Mouse (Mus musculus) thymus, postnatal 14 days (tissue): ENCODE measurements around the gene Add3.

ENCODE experiments used
- DNase-seq: peaks from one replicate; pipeline ENCODE4 v3.0.0; 2021

Gene Add3

DNA sequence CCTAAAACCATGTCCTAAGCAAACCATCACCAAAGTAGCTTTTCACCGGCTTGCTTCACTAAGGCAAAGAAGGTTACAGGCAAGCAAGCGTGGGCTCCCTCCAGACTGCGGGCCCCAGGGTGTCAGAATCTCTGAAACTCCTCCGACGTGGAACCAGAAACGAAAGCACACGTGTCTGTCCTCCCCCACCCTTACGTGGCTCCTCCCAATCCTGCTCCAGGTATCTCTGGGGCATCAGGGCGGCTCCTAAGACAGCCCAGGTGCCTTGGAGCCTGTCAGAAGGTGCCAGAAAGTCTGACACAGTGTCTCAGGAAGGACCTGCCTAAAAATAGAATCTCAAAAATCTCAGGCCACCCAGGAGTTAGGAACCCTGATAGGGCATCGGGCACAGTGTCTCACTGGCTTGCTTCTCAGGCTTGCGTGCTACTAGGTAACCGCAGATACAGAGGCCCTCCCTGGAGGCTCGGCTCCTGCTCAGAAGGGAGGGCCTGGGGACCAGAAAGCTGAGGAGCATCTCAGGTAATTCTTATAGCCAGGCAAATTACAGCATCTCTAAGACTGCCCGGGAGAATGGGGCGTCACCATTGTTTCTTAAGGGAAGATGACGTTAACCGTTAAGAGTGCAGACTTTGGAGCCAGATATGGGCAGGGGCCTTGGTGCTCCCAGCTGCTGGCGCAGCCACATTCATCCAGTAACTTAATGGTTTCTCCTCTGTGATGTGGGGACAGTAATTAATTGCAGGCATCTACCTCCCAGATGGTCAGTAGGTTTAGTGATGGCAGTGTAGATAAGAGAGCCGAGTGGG lies 136.9 kb downstream of the Add3 start:
- DNase-seq, result no peak

DNA sequence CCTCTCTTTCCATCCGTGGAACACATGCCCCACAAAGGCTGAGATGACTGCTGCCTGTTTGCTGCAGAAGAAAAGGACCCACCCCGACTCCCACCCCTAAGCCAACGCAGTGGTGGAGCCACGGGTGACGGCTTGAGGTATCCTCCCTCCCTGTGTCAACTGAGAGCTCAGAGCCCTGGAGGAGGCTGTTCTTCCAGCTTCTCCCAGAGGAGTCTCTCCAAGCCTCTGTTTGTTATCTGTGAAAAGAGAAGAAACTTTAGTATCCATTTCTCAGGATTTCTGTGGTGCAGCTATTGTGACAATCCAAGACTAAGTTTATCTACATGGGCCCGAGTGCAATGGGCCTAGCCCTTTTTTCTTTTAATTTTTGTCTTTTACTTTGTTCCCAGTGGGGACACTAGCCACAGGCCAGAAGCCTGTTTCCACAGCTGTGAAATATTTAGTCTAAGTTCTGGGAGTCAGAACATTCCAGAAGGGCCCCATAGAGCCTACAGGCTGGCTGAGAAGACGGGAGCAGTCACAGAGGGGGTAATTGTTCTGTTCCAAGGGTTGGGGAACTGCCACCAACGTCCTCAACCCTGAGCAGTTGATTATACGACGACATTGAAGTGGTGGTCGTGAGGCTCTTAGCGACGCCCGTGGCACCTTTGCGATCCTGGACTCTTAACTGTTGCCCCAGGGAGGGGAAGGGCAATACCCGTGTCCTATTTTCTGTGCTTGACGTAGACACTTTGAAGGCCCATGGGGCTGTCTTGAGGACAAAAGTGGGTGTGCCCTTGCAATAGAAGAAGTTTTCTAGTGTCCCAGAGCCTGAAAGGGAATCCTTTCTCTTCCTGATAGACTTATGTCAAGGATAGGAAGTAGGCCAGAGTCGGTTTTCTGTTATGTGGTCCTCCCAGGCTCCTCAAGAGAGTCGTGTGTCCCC lies 138.5 kb downstream of the Add3 start:
- no peak for DNase-seq

DNA sequence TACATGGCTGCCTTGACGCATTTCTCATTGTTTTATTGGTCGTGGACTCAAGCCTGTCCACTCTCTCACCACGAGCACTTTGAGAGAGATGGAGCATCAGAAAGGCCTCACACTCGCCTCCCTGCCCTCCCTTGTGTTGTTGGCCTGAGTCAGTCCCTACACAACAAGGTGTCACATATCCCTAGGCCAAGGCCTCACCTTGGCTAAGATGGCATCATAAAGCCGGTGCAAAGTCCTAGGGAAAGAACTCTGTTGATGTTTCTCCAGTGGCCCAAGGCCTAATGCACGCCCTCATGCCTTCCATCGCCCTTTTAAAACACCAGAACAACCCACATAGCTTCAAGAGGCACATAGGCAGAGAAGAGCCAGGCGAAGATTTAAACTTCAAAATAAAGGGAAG lies 140.0 kb downstream of the Add3 start:
- no peak for DNase-seq

DNA sequence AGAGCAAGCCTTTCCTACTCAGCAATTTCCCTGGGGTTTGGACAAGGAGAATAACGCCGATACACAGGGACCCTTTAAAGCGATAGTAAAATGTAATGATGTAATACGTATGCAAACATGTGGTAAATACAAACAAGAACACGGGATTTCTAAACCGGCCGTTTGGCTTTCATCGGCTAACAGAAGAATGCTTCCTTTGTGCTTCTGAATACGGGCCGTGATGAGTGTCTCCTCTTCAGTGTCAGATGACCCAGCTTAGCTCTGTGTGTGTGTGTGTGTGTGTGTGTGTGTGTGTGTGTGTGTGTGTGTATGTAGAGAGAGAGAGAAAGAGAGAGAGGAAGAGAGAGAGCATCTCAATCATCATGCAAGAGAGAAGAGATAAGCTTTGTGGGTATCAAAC lies 142.3 kb downstream of the Add3 start:
- DNase-seq, result no peak

DNA sequence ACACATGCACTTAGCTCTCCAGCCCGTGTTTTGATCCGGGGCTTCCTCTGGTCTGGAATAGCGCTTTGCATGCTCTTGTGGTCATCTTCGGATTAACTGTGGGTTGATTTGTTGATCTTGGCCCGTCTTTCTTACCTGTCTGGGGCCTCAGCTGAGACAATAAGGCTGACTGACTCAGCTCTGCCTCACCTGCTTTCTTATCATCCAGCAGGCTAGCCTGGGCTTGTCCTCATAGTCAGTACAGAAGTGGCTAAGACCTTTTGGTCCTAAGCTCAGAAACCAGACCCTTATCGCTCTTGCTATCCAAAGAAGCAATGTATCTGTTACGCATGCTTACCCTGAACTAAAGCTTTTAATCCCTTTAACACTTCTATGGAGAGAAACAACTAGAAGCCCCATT lies 143.5 kb downstream of the Add3 start:
- no peak for DNase-seq

DNA sequence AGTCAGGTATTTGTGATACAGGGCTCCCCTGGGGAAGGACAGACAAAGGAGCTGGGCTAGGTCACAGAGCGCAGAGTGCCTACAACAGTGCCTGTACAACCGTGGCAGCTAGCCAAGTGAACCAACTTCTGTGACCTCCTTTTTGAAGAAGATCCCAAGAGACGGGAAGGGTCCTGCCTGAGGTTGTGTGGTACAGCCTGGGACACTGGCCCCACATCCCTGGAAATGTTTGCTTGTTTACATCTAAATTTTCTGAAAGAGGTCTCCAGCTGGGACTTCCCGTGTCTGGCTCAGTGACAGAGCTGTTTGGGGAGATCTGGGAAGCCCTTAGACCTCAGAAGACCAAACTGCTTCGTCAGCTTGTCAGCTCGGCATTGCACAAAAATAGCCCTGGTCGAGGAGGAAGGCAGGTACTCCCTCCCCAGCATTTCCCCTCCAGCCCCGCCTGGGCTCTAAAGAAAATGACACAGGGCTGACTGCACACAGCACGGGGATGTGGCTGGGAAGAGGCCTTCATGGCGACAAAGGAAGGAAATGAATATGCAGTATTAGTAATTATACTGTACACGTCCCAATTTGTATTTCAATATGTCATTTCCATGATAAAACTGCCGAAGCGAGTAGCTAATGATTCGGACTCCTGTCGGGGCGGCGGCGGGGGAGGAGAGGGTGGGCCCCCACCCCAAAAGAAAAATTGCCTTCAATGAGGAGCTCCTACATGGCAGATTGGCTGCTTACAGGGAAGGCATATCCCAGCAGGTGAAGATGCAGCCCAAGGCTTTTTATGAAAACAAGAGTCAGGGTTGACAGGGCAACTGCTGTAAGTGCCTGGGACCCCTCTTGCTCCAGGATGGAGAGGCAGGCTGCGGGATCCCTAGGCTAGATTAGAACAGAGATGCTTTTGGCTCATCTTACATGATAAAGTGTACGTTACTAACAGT lies 144.3 kb downstream of the Add3 start:
- no peak for DNase-seq

DNA sequence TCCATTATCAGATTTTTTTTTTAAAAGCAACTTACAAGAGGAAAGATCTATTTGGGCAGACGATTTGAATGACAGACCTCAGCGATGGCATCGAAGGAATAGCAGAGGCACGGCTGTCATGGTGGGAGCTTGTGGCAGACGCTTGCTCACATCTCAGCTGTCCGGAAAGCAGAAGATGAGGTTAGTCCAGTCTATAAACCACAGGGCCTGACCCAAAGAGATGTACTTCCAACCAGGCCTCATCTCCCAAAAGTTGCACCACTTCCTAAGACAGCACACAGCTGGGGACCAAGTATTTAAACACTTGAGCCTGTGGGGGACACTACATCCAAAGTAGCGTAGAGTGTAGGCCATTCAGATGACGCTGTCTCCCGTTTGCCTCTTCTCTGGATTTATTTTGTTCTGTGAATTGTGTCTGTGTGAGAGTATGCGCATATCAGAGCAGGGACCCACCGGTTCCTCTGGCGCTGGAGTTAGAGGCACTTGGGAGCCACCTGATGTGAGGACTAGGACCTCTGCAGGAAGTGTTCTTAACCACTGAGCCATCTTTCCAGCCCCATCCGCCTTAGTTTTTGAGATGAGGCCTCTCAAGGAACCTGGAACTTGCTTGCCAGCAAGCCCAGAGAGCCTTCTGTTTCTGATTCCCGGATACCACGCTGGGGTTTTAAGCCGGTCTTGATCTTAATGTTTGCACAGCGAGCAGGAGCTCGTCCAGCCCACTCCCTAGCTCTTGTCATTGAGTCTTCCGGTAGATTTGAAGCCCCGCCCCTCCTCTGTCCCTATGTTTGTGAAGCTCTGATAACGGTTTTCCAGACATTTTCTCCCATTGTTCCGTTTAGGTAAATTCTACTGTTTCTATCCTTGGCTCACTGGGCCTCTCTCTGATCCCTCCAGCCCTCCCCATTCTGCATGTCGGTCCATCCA lies 156.3 kb downstream of the Add3 start:
- no peak for DNase-seq
